In the genomic region with DNA sequence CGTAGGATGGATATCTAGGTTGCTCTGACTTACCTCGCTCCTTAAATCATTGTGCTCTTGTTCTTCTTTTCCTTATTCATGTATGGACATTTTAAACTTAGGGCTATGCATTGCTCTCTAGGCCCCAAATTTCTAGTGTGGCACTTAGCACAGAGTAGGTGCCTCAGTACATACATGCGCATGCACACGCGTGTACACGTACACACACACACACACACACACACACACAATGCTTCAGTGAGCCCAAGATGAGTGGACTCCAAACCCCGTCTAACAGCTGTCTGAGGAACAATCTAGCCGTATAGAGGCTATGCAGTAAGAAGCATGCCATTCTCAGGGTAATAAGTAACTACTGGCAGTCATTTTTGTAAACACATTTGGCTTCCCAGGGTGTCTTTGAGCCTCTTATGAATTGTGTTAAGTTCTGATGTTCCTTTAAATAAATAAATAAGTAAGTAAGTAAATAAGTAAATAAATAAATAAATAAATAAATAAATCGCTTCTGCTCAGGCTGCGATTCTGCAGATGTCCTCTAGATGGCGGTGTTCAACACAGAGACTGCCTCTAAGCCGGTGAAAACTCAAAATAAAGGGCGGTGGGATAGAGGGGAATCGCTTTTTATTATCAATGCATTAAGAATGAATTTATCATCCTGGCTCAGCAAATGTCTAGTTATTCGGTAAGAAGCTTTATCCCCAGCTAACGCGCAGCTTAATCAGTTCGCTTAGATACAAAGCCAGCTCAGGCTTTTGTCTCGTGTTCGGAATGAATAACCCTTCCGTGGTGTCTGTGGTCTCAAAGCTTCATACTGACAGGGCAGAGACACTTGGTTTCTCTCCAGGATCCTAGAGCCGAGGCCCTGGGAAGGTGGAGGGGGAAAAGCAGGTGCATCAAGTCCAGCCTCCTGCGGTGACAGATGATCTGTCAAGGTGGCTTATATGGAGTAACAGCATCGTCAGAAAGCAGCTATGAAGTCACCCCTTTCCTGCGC, we compare ENCODE assay signal across 7 mouse cellular contexts.
A peak's percentile ranks its signal among the peaks of the same experiment; 100 is the strongest.
DNase-seq lines count a peak whose midpoint lies in the region; ATAC-seq and TF ChIP-seq lines count a peak whose summit lies in the region.

No protein-coding gene starts in this region.

- peak; percentile 79; the same call in 1 of the 2 replicates for TF ChIP-seq CTCF in brain, embryonic 14.5 days (IDR thresholded peaks at IDR 0.05; ENCODE audit: borderline replicate concordance, extremely low read depth, insufficient read depth, insufficient read length)
- peak; percentile 89 for TF ChIP-seq CTCF in kidney, postnatal 0 days (IDR thresholded peaks at IDR 0.05; ENCODE audit: low read depth)

- H3K36me3 ChIP-seq in forebrain, embryonic 10.5 days (replicated peaks), result no peaks in the 10 kb centered on the region
- H3K36me3 ChIP-seq in kidney, postnatal 0 days (ENCODE audit: insufficient read depth, low read length), result no peaks in the 10 kb centered on the region

- ATAC-seq in kidney, postnatal 0 days (replicated peaks; ENCODE audit: low FRiP score, low read depth), result no peak

- no peak overlapping the region; the same call in 1 of the 2 replicates for H3K4me3 ChIP-seq in forebrain, embryonic 10.5 days
- no peak overlapping the region for H3K4me3 ChIP-seq in kidney, postnatal 0 days (replicated peaks; ENCODE audit: low read depth, low read length)

- TF ChIP-seq POLR2A in brain, embryonic 14.5 days (IDR thresholded peaks at IDR 0.05; ENCODE audit: borderline replicate concordance, extremely low read depth, insufficient read depth, insufficient read length, poor library complexity, severe bottlenecking), result no peak

- H3K27ac ChIP-seq in forebrain, embryonic 10.5 days, result no peak overlapping the region
- H3K27ac ChIP-seq in kidney, postnatal 0 days, result no peak overlapping the region

- peak; percentile 14 for DNase-seq in urinary bladder, postnatal 14 days (ENCODE audit: low spot score)
- no peak for DNase-seq in urinary bladder, adult 18-20 months (ENCODE audit: low spot score in 2 of 2)
- DNase-seq in brain, embryonic 14.5 days (ENCODE audit: low read depth), result peak; percentile 94
- peak; percentile 47 for DNase-seq in forebrain, embryonic 10.5 days (ENCODE audit: extremely low spot score, low spot score)
- peak; percentile 75 for DNase-seq in kidney, postnatal 0 days (ENCODE audit: low spot score)
- peak; percentile 45 for DNase-seq in lung, postnatal 36 days
- DNase-seq in right cerebral cortex, postnatal 4 days, result peak; percentile 65

- H3K4me2 ChIP-seq in kidney, postnatal 0 days (ENCODE audit: low read length), result no peak overlapping the region

- 62% methylated on average over 25 of the region's 25 CpGs for WGBS in forebrain, embryonic 10.5 days
- WGBS in kidney, postnatal 0 days, result 58% methylated on average over 25 of the region's 25 CpGs

- no peaks in the 10 kb centered on the region for H3K27me3 ChIP-seq in forebrain, embryonic 10.5 days (ENCODE audit: poor library complexity, severe bottlenecking)
- H3K27me3 ChIP-seq in kidney, postnatal 0 days (ENCODE audit: insufficient read depth, low read length), result no peaks in the 10 kb centered on the region

- no peaks in the 10 kb centered on the region for H3K4me1 ChIP-seq in forebrain, embryonic 10.5 days
- no peaks in the 10 kb centered on the region for H3K4me1 ChIP-seq in kidney, postnatal 0 days (replicated peaks; ENCODE audit: insufficient read depth, low read length)

- no peak overlapping the region for H3K9ac ChIP-seq in kidney, postnatal 0 days (ENCODE audit: low read depth, low read length)

- peaks cover 3% of the 10 kb centered on the region; the same call in 1 of the 2 replicates for H3K9me3 ChIP-seq in forebrain, embryonic 10.5 days
- no peaks in the 10 kb centered on the region for H3K9me3 ChIP-seq in kidney, postnatal 0 days (replicated peaks; ENCODE audit: low read length)

Comparison
In these comparisons a context has a peak if more than half of its experiments do, and no peak if none do; other contexts are left out.
1. DNase-seq: peak in urinary bladder, postnatal 14 days (single experiment), brain, embryonic 14.5 days (single experiment), forebrain, embryonic 10.5 days (single experiment), kidney, postnatal 0 days (single experiment), lung, postnatal 36 days (single experiment) and right cerebral cortex, postnatal 4 days (single experiment); none in urinary bladder, adult 18-20 months (0 of 2).